Mouse (Mus musculus): ENCODE results near the gene Pygl.
A peak's percentile ranks its signal among the peaks of the same experiment; 100 is the strongest.
"Not testable (repeated sequence)": the region's sequence is repeated elsewhere in the genome, so short reads cannot be mapped to it uniquely, and the experiment has no call there.

The Pygl gene

GRCm38 (mm10) chr12:70227121-70227932 is 4.0 kb downstream of the Pygl start:
- DNase-seq (ENCODE audit: extremely low spot score, low spot score) = peak; percentile 67

GRCm38 (mm10) chr12:70226655-70227054 is 4.6 kb downstream of the Pygl start:
- DNase-seq (ENCODE audit: extremely low spot score, low spot score) = no peak

- DNase-seq (ENCODE audit: extremely low spot score, low spot score) = no peak
These were observed 8.0 kb downstream of the Pygl start for GRCm38 (mm10) chr12:70223331-70223730.

- DNase-seq (ENCODE audit: extremely low spot score, low spot score) = no peak
These were observed 9.9 kb downstream of the Pygl start for GRCm38 (mm10) chr12:70221425-70221824.

GRCm38 (mm10) chr12:70218795-70219540 is 12.3 kb downstream of the Pygl start:
- DNase-seq (ENCODE audit: extremely low spot score, low spot score) = no peak

- DNase-seq (ENCODE audit: extremely low spot score, low spot score) = no peak
These were observed 15.0 kb downstream of the Pygl start for GRCm38 (mm10) chr12:70216229-70216800.

GRCm38 (mm10) chr12:70214281-70214680 is 17.0 kb downstream of the Pygl start:
- no peak for DNase-seq (ENCODE audit: extremely low spot score, low spot score)

- no peak for DNase-seq (ENCODE audit: extremely low spot score, low spot score)
These were observed 17.7 kb downstream of the Pygl start for GRCm38 (mm10) chr12:70213601-70214000.

- DNase-seq (ENCODE audit: extremely low spot score, low spot score) = no peak
These were observed 18.8 kb downstream of the Pygl start for GRCm38 (mm10) chr12:70212501-70212900.

- no peak for DNase-seq (ENCODE audit: extremely low spot score, low spot score)
These were observed 23.1 kb downstream of the Pygl start for GRCm38 (mm10) chr12:70208214-70208613.

- no peak for DNase-seq (ENCODE audit: extremely low spot score, low spot score)
These were observed 26.9 kb downstream of the Pygl start for GRCm38 (mm10) chr12:70204433-70204832.

GRCm38 (mm10) chr12:70201926-70202529 is 29.3 kb downstream of the Pygl start:
- DNase-seq (ENCODE audit: extremely low spot score, low spot score) = no peak

- no peak for DNase-seq (ENCODE audit: extremely low spot score, low spot score)
These were observed 34.9 kb downstream of the Pygl start for GRCm38 (mm10) chr12:70196341-70196740.

- DNase-seq (ENCODE audit: extremely low spot score, low spot score) = no peak
These were observed 35.9 kb downstream of the Pygl start for GRCm38 (mm10) chr12:70195426-70195825.

GRCm38 (mm10) chr12:70192267-70192727 is 39.0 kb downstream of the Pygl start:
- no peak for DNase-seq (ENCODE audit: extremely low spot score, low spot score)

GRCm38 (mm10) chr12:70184173-70184783 is 47.0 kb downstream of the Pygl start:
- no peak for DNase-seq (ENCODE audit: extremely low spot score, low spot score)

GRCm38 (mm10) chr12:70183507-70183906 is 47.8 kb downstream of the Pygl start:
- not testable (repeated sequence) for DNase-seq (ENCODE audit: extremely low spot score, low spot score)

- DNase-seq (ENCODE audit: extremely low spot score, low spot score) = no peak
These were observed 61.3 kb downstream of the Pygl start for GRCm38 (mm10) chr12:70169969-70170368.

- DNase-seq (ENCODE audit: extremely low spot score, low spot score) = no peak
These were observed 63.3 kb downstream of the Pygl start for GRCm38 (mm10) chr12:70167950-70168349.

GRCm38 (mm10) chr12:70164741-70165140 is 66.5 kb downstream of the Pygl start:
- DNase-seq (ENCODE audit: extremely low spot score, low spot score) = no peak

GRCm38 (mm10) chr12:70161057-70161456 is 70.2 kb downstream of the Pygl start:
- DNase-seq (ENCODE audit: extremely low spot score, low spot score) = no peak
